In genomic region chr6:23079991-23080680, GRCm38 (mm10) we compare ENCODE assay signal across 13 mouse cellular contexts. TPM values are rescaled to one million over a fixed set of nuclear protein-coding genes. Genes with fewer than 3 reads are reported as not detected.
DNase-seq lines count a peak whose midpoint lies in the region; ATAC-seq and TF ChIP-seq lines count a peak whose summit lies in the region.
"Had no signal": no experiment of that assay in that cellular context is flagged by ENCODE, and none has a peak within 500 bp of the region (broad histone marks: within the 10 kb centered on the region; RNA-seq: fewer than 3 reads in every experiment).

No protein-coding gene starts in this region.

- no peak for TF ChIP-seq POLR2A in liver, adult 2 months (IDR thresholded peaks at IDR 0.05; ENCODE audit: extremely low read depth, insufficient read depth, low read length)

- no peak overlapping the region for H3K9ac ChIP-seq in forebrain, embryonic 13.5 days
- no peak overlapping the region for H3K9ac ChIP-seq in liver, adult 2 months (ENCODE audit: low read depth, low read length)

- no peak overlapping the region for H3K4me2 ChIP-seq in forebrain, embryonic 13.5 days
- H3K4me2 ChIP-seq: liver, embryonic 11.5 days had no signal

- peak overlapping the region; percentile 40; the same call in 1 of the 2 replicates for H3K27ac ChIP-seq in forebrain, embryonic 10.5 days
- no peak overlapping the region for H3K27ac ChIP-seq in forebrain, embryonic 13.5 days
- no peak overlapping the region for H3K27ac ChIP-seq in liver, adult 2 months (replicated peaks; ENCODE audit: insufficient read depth, low read depth, low read length)
- H3K27ac ChIP-seq in midbrain, embryonic 10.5 days (replicated peaks): no peak overlapping the region
- H3K27ac ChIP-seq: macrophage had no signal

- no peaks in the 10 kb centered on the region for H3K9me3 ChIP-seq in forebrain, embryonic 10.5 days
- H3K9me3 ChIP-seq in forebrain, embryonic 13.5 days (replicated peaks): no peaks in the 10 kb centered on the region
- no peaks in the 10 kb centered on the region for H3K9me3 ChIP-seq in midbrain, embryonic 10.5 days (replicated peaks)
- H3K9me3 ChIP-seq: G1E had no signal

- no peaks in the 10 kb centered on the region; the same call in 1 of the 2 replicates for H3K79me2 ChIP-seq in liver, adult 2 months (ENCODE audit: control insufficient read depth, insufficient read depth, low read length)

- H3K27me3 ChIP-seq in forebrain, embryonic 10.5 days (ENCODE audit: poor library complexity, severe bottlenecking): no peaks in the 10 kb centered on the region
- H3K27me3 ChIP-seq in forebrain, embryonic 13.5 days: no peaks in the 10 kb centered on the region
- no peaks in the 10 kb centered on the region for H3K27me3 ChIP-seq in liver, adult 2 months (ENCODE audit: control insufficient read depth, insufficient read depth, low read length)
- no peaks in the 10 kb centered on the region for H3K27me3 ChIP-seq in midbrain, embryonic 10.5 days (ENCODE audit: low read depth, poor library complexity, severe bottlenecking)

- DNase-seq in forebrain, embryonic 10.5 days (ENCODE audit: extremely low spot score, low spot score): no peak
- DNase-seq in liver, adult 2 months (ENCODE audit: extremely low read depth, low read depth, low spot score): peak; percentile 41
- no peak for DNase-seq in liver
- DNase-seq in embryo, embryonic 11.5 days (ENCODE audit: low read depth, low spot score): peak; percentile 3
- DNase-seq in kidney, postnatal 36 days: peak; percentile 25 to 66
- DNase-seq in T-cell, adult 2 months (ENCODE audit: low spot score): no peak
- no peak for DNase-seq in midbrain, embryonic 10.5 days (ENCODE audit: low spot score)
- DNase-seq: cerebellum, postnatal 10 days; layer of hippocampus, postnatal 36 days had no signal

- no peaks in the 10 kb centered on the region for H3K36me3 ChIP-seq in forebrain, embryonic 10.5 days (replicated peaks)
- H3K36me3 ChIP-seq in forebrain, embryonic 13.5 days (ENCODE audit: poor library complexity, severe bottlenecking): no peaks in the 10 kb centered on the region
- peaks cover 82% of the 10 kb centered on the region for H3K36me3 ChIP-seq in liver, adult 2 months (ENCODE audit: control insufficient read depth, insufficient read depth, low read length)
- H3K36me3 ChIP-seq in midbrain, embryonic 10.5 days: no peaks in the 10 kb centered on the region
- H3K36me3 ChIP-seq: G1E had no signal

- ATAC-seq in forebrain, embryonic 13.5 days: no peak

- WGBS in forebrain, embryonic 10.5 days: 48% methylated on average over 3 of the region's 3 CpGs
- 63% methylated on average over 3 of the region's 3 CpGs for WGBS in forebrain, embryonic 13.5 days
- 67% methylated on average over 3 of the region's 3 CpGs for WGBS in liver, adult 2 months
- WGBS in midbrain, embryonic 10.5 days: 62% methylated on average over 3 of the region's 3 CpGs

- no peak for TF ChIP-seq CTCF in liver, adult 2 months (IDR thresholded peaks at IDR 0.05; ENCODE audit: low read depth, low read length)

- H3K4me3 ChIP-seq in forebrain, embryonic 10.5 days: no peak overlapping the region
- no peak overlapping the region for H3K4me3 ChIP-seq in forebrain, embryonic 13.5 days
- no peak overlapping the region for H3K4me3 ChIP-seq in liver, adult 2 months (ENCODE audit: insufficient read depth, low read depth, low read length)
- H3K4me3 ChIP-seq in midbrain, embryonic 10.5 days: no peak overlapping the region

- peaks cover 24% of the 10 kb centered on the region for H3K4me1 ChIP-seq in forebrain, embryonic 10.5 days
- H3K4me1 ChIP-seq in forebrain, embryonic 13.5 days: peaks cover 4% of the 10 kb centered on the region; the same call in 1 of the 2 replicates
- no peaks in the 10 kb centered on the region; the same call in 1 of the 2 replicates for H3K4me1 ChIP-seq in liver, adult 2 months (ENCODE audit: control insufficient read depth, insufficient read depth, low read length)
- H3K4me1 ChIP-seq in midbrain, embryonic 10.5 days: peaks cover 14% of the 10 kb centered on the region

RNA-seq across cellular contexts. Expression of gene Aass, which starts 52.6 kb away (rescaled TPM):
- 2.9 and 3.4 TPM in 2 replicates for polyA plus RNA-seq in forebrain, embryonic 10.5 days (2016; fragmentation: Nextera tagmentation; extraction: Ambion mirVana)
- 0.90 and 1.1 TPM in 2 replicates for polyA plus RNA-seq in forebrain, embryonic 13.5 days (2015; fragmentation: Nextera tagmentation; extraction: Ambion mirVana)
- 328 and 378 TPM in 2 replicates for total RNA-seq in liver, adult 2 months (2014; rRNA removed)
- polyA plus RNA-seq in liver, adult 2 months (2012; rRNA removed): 66.8 and 84.2 TPM in 2 replicates
- polyA plus RNA-seq in midbrain, embryonic 10.5 days (2016; fragmentation: Nextera tagmentation; extraction: Ambion mirVana): 1.6 and 2.1 TPM in 2 replicates
- total RNA-seq: G1E had no signal
- polyA plus RNA-seq: G1E, macrophage had no signal

Comparison
In these comparisons a context has a peak if more than half of its experiments do, and no peak if none do; other contexts are left out.
1. DNase-seq: peak in liver, adult 2 months (single experiment), embryo, embryonic 11.5 days (single experiment) and kidney, postnatal 36 days (2 of 2); none in forebrain, embryonic 10.5 days (single experiment), liver (single experiment), T-cell, adult 2 months (single experiment) and midbrain, embryonic 10.5 days (single experiment).
2. RNA of gene Aass, which starts 52.6 kb away (polyA plus RNA-seq): 66.8 to 84.2 TPM in liver, adult 2 months; 2.9 to 3.4 TPM in forebrain, embryonic 10.5 days, 1.6 to 2.1 TPM in midbrain, embryonic 10.5 days and 0.90 to 1.1 TPM in forebrain, embryonic 13.5 days; every median in the first group is over 10 times any median in the second.